Mouse (Mus musculus): ENCODE data around the gene Lingo1.

- TF ChIP-seq CTCF (IDR thresholded peaks at IDR 0.05; ENCODE audit: extremely low read depth, insufficient read depth, insufficient read length, insufficient replicate concordance), result no peak
- TF ChIP-seq POLR2A (IDR thresholded peaks at IDR 0.05; ENCODE audit: low read depth, low read length), result no peak
Observed at GRCm38 (mm10) chr9:56784576-56784975, 11.7 kb downstream of the Lingo1 start.

Measured in spleen, adult 2 months (tissue).